Mouse (Mus musculus) urinary bladder, postnatal 14 days (tissue): ENCODE data around the gene Ctf1.

Experiments used
- DNase-seq: peaks from one replicate; pipeline ENCODE4 v3.0.0; 2021; ENCODE audit warnings: low spot score

The Ctf1 gene

GRCm38 (mm10) chr7:127712461-127713385 lies at the start of gene Ctf1:
Gene Ctf1, plus strand, starts transcription at chr7:127712736.
- DNase-seq: peak; percentile 81

- DNase-seq: no peak
Measured at GRCm38 (mm10) chr7:127662926-127663325, 49.6 kb upstream of the Ctf1 start.

GRCm38 (mm10) chr7:127666066-127666654 lies 46.4 kb upstream of the Ctf1 start:
- no peak for DNase-seq

GRCm38 (mm10) chr7:127666679-127667078 lies 45.9 kb upstream of the Ctf1 start:
- no peak for DNase-seq

- no peak for DNase-seq
Measured at GRCm38 (mm10) chr7:127667171-127667570, 45.4 kb upstream of the Ctf1 start.

- no peak for DNase-seq
Measured at GRCm38 (mm10) chr7:127671880-127672774, 40.4 kb upstream of the Ctf1 start.

- DNase-seq: no peak
Measured at GRCm38 (mm10) chr7:127672776-127673175, 39.8 kb upstream of the Ctf1 start.

- peak; percentile 90 for DNase-seq
Measured at GRCm38 (mm10) chr7:127674977-127675376, 37.6 kb upstream of the Ctf1 start.

- DNase-seq: peak; percentile 42
Measured at GRCm38 (mm10) chr7:127675391-127675811, 37.1 kb upstream of the Ctf1 start.

- DNase-seq: peak; percentile 47
Measured at GRCm38 (mm10) chr7:127677077-127677476, 35.5 kb upstream of the Ctf1 start.

GRCm38 (mm10) chr7:127677609-127678008 lies 34.9 kb upstream of the Ctf1 start:
- no peak for DNase-seq

- no peak for DNase-seq
Measured at GRCm38 (mm10) chr7:127678811-127679210, 33.7 kb upstream of the Ctf1 start.

- DNase-seq: no peak
Measured at GRCm38 (mm10) chr7:127680541-127680940, 32.0 kb upstream of the Ctf1 start.

GRCm38 (mm10) chr7:127681888-127682553 lies 30.5 kb upstream of the Ctf1 start:
- DNase-seq: no peak

- DNase-seq: no peak
Measured at GRCm38 (mm10) chr7:127685304-127686018, 27.1 kb upstream of the Ctf1 start.

GRCm38 (mm10) chr7:127686740-127687449 lies 25.6 kb upstream of the Ctf1 start:
- no peak for DNase-seq

- no peak for DNase-seq
Measured at GRCm38 (mm10) chr7:127688935-127689334, 23.6 kb upstream of the Ctf1 start.

GRCm38 (mm10) chr7:127689626-127690280 lies 22.8 kb upstream of the Ctf1 start:
- no peak for DNase-seq

GRCm38 (mm10) chr7:127691221-127691989 lies 21.1 kb upstream of the Ctf1 start:
- peak; percentile 80 for DNase-seq
